Mouse (Mus musculus) midbrain, embryonic 11.5 days (tissue): ENCODE data around the gene Aicda. TPM values are rescaled to one million over a fixed set of nuclear protein-coding genes. Genes with fewer than 3 reads are reported as not detected.

Experiments
- ATAC-seq: fragments of 200-750 bp; cut with Nextera tagmentation; 2 replicates; pipeline ENCODE4 v1.8.0; 2017; ENCODE audit warnings: moderate TSS enrichment, moderate library complexity; ENCODE audit not compliant: low FRiP score
- DNase-seq: peaks from one replicate; pipeline ENCODE4 v3.0.0; 2015; ENCODE audit warnings: low spot score; ENCODE audit errors: missing footprints
- H3K27ac ChIP-seq: fragments of 300-500 bp; sonication (generic); 2 replicates; pipeline ENCODE4 v1.5.1; 2014; ENCODE audit warnings: low read depth, low read length
- H3K27me3 ChIP-seq: fragments of 300-500 bp; sonication (generic); 2 replicates; pipeline ENCODE4 v1.6.1; 2014; ENCODE audit warnings: mild to moderate bottlenecking, low read length, moderate library complexity, mixed read lengths; ENCODE audit not compliant: control insufficient read depth, insufficient read depth
- H3K36me3 ChIP-seq: fragments of 300-500 bp; sonication (generic); 2 replicates; pipeline ENCODE4 v1.6.1; 2014; ENCODE audit warnings: mild to moderate bottlenecking, low read length, moderate library complexity, mixed read lengths; ENCODE audit not compliant: control insufficient read depth, insufficient read depth
- H3K4me1 ChIP-seq: fragments of 300-500 bp; sonication (generic); 2 replicates; pipeline ENCODE4 v1.6.1; 2014; ENCODE audit warnings: low read length; ENCODE audit not compliant: control insufficient read depth, insufficient read depth
- H3K4me2 ChIP-seq: fragments of 300-500 bp; sonication (generic); 2 replicates; pipeline ENCODE4 v1.6.1; 2014; ENCODE audit warnings: mild to moderate bottlenecking, moderate library complexity
- H3K4me3 ChIP-seq: fragments of 300-500 bp; sonication (generic); 2 replicates; pipeline ENCODE4 v1.5.1; 2014; ENCODE audit warnings: low read depth, low read length
- H3K9ac ChIP-seq: fragments of 300-500 bp; sonication (generic); 2 replicates; pipeline ENCODE4 v1.6.1; 2014; ENCODE audit warnings: low read length
- H3K9me3 ChIP-seq: fragments of 300-500 bp; sonication (generic); 2 replicates; pipeline ENCODE4 v1.6.1; 2016; ENCODE audit warnings: low read length; ENCODE audit not compliant: control insufficient read depth
- WGBS: fragments of 180-500 bp; shearing (Covaris S2); extraction: QIAGEN DNeasy Blood & Tissue Kit; methylation state at CpG from one replicate; pipeline ENCODE4 v1.1.7; 2014; 5-methylcytosine and 5-hydroxymethylcytosine counted together
- polyA plus RNA-seq: library from polyadenylated mRNA; unstranded; fragments of >200 nt; fragmentation: Nextera tagmentation; extraction: Ambion mirVana; gene quantifications from 2 replicates; pipeline ENCODE4 v1.2.1, GENCODE M21; 2014

Gene Aicda
- polyA plus RNA-seq, 1 experiment from 2014 or later, result not detected

DNA sequence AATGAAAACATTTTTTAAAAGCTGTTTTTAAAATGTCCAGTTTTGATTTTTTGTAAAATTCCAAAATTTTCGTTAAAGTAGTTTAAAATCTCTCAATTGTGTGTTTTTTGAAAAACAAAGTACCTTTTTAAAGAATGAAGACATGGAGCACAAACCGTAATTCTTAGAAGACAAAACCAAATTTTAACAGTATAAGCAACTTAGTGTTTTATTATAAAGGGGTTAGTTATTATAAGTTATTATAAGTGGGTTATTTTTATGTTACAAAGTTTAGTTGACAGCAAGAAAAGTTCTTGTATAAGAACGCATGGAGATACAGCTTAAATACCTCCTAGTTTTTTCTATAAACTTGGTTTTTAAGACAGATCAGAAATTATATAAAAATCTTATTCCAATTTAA lies 48.0 kb downstream of the Aicda start:
- Histone ChIP-seq H3K9ac (no peak overlapping the region), H3K9me3 (no peaks in the 10 kb centered on the region), H3K36me3 (no peaks in the 10 kb centered on the region), H3K4me2 (peak overlapping the region; percentile 51; the same call in 1 of the 2 replicates), H3K27ac (no peak overlapping the region), H3K4me1 (0 out of 2 replicates have a peak, but pooled peaks cover 2% of the 10 kb centered on the region), H3K4me3 (no peak overlapping the region), H3K27me3 (no peaks in the 10 kb centered on the region)
- DNase-seq (no peak), ATAC-seq (no peak)
- WGBS, result 86% methylated on average over 3 of the region's 3 CpGs

DNA sequence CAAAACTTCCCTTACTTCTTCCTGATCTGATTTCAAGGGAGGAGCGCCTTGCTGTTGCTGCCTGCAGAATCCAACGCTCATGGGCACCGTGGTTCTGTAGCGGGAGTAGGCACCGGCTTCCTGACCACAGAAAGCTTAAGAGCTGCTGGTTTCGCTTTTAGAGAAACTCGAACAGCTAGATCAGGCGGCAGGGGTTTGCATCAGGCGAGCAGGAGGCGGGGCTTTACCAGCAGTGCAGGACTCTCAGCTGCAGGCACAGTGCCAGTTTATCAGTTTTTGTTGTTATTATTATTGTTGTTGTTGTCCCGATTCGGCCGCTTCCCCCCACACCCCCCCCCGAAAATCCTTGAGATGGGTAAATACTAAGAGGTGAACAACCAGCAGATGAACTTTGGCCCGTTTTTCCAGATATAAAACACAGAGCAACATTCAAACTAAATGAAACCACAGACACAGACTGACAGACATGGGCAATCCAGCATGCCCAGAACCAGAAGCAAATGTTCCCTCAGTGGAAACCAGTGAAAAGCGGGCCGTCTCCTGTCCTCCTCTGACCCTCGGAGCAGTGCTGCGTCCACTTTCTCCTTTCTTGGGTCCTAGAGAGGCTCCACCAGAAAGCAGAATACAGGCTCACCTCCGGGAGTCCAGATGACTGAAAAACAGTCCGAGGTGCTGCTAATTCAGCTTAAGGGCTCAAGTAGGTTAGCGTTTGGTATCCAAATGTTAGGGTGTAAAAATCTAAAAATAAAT lies 48.8 kb downstream of the Aicda start, which contains the start of gene Apobec1:
Apobec1 (minus strand) TSS at position 203 of the 750 bp plus-strand sequence.
- H3K9me3 ChIP-seq, result no peaks in the 10 kb centered on the region
- WGBS, result 11% methylated on average over 22 of the region's 22 CpGs
- 0 out of 2 replicates have a peak, but pooled peaks cover 2% of the 10 kb centered on the region for H3K4me1 ChIP-seq
- ATAC-seq (peak; percentile 82), DNase-seq (peak; percentile 92)
- peak within 1 kb of the TSS; percentile 27 for H3K4me3 ChIP-seq
- peak within 1 kb of the TSS; percentile 51 for H3K4me2 ChIP-seq
- H3K9ac ChIP-seq, result peak within 1 kb of the TSS; percentile 57
- no peaks in the 10 kb centered on the region for H3K27me3 ChIP-seq
- no peak within 1 kb of the TSS; the same call in 1 of the 2 replicates for H3K27ac ChIP-seq
- no peaks in the 10 kb centered on the region for H3K36me3 ChIP-seq

DNA sequence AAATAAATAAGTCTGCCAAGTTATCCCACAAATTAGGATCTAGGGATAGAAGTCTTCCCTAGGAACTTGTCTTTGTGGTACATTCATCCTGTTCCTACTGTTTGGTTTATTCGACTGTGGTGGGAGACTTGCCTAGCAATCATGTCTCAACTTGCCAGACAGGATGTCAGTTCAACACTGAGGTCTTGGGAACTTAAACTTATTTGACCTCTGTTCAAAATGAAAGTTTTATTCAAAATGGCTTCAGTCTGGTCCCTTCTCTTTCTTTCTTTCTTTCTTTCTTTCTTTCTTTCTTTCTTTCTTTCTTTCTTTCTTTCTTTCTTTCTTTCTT lies 49.4 kb downstream of the Aicda start:
- no peaks in the 10 kb centered on the region for H3K9me3 ChIP-seq
- no peak overlapping the region for H3K4me3 ChIP-seq
- H3K4me1 ChIP-seq, result 0 out of 2 replicates have a peak, but pooled peaks cover 2% of the 10 kb centered on the region
- WGBS, result 60% methylated on average over 1 of the region's 1 CpGs
- peak overlapping the region; percentile 51; the same call in 1 of the 2 replicates for H3K4me2 ChIP-seq
- ATAC-seq (no peak), DNase-seq (no peak)
- no peak overlapping the region for H3K9ac ChIP-seq
- no peaks in the 10 kb centered on the region for H3K27me3 ChIP-seq
- H3K27ac ChIP-seq, result no peak overlapping the region
- no peaks in the 10 kb centered on the region for H3K36me3 ChIP-seq

- Histone ChIP-seq H3K27ac (no peak overlapping the region), H3K36me3 (no peaks in the 10 kb centered on the region), H3K4me1 (0 out of 2 replicates have a peak, but pooled peaks cover 2% of the 10 kb centered on the region), H3K4me2 (no peak overlapping the region), H3K9me3 (no peaks in the 10 kb centered on the region), H3K9ac (no peak overlapping the region), H3K27me3 (no peaks in the 10 kb centered on the region), H3K4me3 (no peak overlapping the region)
- ATAC-seq, result no peak
- DNase-seq, result no peak
Observed at GRCm38 (mm10) chr6:122604260-122604659, 50.7 kb downstream of the Aicda start.

DNA sequence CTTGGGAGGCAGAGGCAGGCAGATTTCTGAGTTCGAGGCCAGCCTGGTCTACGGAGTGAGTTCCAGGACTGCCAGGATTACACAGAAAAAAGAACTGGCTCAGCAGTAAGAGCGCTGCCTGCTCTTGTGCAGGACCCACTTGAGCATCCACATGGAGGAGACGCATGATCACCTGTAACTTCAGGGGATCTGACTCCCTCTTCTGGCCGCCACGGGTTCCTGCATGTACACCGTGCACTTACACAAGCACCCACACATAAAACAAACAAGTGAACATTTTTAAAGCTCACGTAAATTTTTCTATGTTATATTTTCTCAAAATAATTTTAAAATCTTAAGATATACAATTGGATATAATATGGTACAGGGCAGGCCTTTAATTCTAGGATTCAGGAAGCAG lies 51.9 kb downstream of the Aicda start:
- WGBS, result 89% methylated on average over 8 of the region's 8 CpGs

DNA sequence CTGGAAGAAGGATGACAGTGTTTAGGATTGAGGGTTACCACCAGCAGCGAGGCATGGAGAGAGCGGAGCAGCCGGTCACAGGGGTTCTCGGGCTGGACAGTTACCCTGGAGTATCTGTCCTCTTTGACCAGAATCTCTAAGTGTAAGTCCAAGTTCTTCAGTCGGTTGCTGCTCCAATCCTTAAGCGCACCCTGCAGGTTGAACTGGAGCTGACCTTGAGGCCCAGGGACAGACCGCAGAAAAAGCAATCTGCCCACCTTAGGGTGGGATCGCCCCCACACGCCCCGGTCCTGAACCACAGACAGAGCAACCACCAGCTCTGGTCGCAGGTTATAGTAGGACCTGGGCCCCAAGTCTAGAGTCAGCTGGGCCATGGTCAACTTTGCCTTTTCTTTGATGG lies 53.1 kb downstream of the Aicda start:
- Histone ChIP-seq H3K4me1 (0 out of 2 replicates have a peak, but pooled peaks cover 2% of the 10 kb centered on the region), H3K4me3 (no peak overlapping the region), H3K27ac (no peak overlapping the region), H3K36me3 (no peaks in the 10 kb centered on the region), H3K27me3 (no peaks in the 10 kb centered on the region), H3K4me2 (no peak overlapping the region), H3K9me3 (no peaks in the 10 kb centered on the region), H3K9ac (no peak overlapping the region)
- WGBS, result 96% methylated on average over 11 of the region's 11 CpGs
- peak; percentile 12 for DNase-seq
- no peak for ATAC-seq

More for the DNA sequence above, 51.9 kb downstream of the Aicda start:
- H3K4me2 ChIP-seq, result no peak overlapping the region
- DNase-seq, result no peak
- no peaks in the 10 kb centered on the region for H3K36me3 ChIP-seq
- ATAC-seq, result no peak
- H3K4me1 ChIP-seq, result 0 out of 2 replicates have a peak, but pooled peaks cover 2% of the 10 kb centered on the region
- no peak overlapping the region for H3K9ac ChIP-seq
- no peaks in the 10 kb centered on the region for H3K27me3 ChIP-seq
- H3K9me3 ChIP-seq, result no peaks in the 10 kb centered on the region
- no peak overlapping the region for H3K27ac ChIP-seq
- H3K4me3 ChIP-seq, result no peak overlapping the region

GRCm38 (mm10) chr6:122607700-122608099 lies 54.1 kb downstream of the Aicda start:
- DNase-seq (peak; percentile 53), ATAC-seq (no peak)
- H3K36me3 ChIP-seq, result no peaks in the 10 kb centered on the region
- no peaks in the 10 kb centered on the region for H3K9me3 ChIP-seq
- WGBS, result 92% methylated on average over 12 of the region's 12 CpGs
- H3K27me3 ChIP-seq, result no peaks in the 10 kb centered on the region
- no peak overlapping the region for H3K27ac ChIP-seq
- no peak overlapping the region for H3K4me3 ChIP-seq
- no peak overlapping the region for H3K4me2 ChIP-seq
- no peak overlapping the region for H3K9ac ChIP-seq
- 0 out of 2 replicates have a peak, but pooled peaks cover under 1% of the 10 kb centered on the region for H3K4me1 ChIP-seq

GRCm38 (mm10) chr6:122608434-122609376 lies 55.1 kb downstream of the Aicda start:
- Histone ChIP-seq H3K36me3 (no peaks in the 10 kb centered on the region), H3K27ac (no peak overlapping the region), H3K27me3 (no peaks in the 10 kb centered on the region), H3K4me3 (no peak overlapping the region), H3K4me1 (no peaks in the 10 kb centered on the region), H3K4me2 (no peak overlapping the region), H3K9me3 (no peaks in the 10 kb centered on the region), H3K9ac (no peak overlapping the region)
- DNase-seq (peak; percentile 59), ATAC-seq (no peak)
- WGBS, result 78% methylated on average over 10 of the region's 10 CpGs

DNA sequence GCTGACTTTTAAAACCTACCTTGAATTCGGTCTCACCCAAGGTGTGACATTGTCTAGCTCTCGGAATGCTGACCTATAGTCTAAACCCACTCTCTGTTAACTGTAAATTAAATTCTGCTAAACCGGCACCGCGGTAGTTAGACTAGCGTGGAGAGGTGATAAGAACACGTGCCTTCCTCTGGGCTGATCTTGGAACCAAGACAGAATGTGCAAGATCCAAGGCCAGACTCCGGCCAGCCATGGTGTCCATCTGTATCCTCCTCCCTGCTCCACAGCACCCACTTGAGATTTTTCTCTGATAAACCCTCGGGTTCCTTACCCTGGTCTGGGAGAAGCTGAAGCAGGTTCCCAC lies 55.8 kb downstream of the Aicda start:
- DNase-seq (no peak), ATAC-seq (no peak)
- Histone ChIP-seq H3K9ac (no peak overlapping the region), H3K27ac (no peak overlapping the region), H3K4me2 (no peak overlapping the region), H3K4me3 (no peak overlapping the region), H3K27me3 (no peaks in the 10 kb centered on the region), H3K36me3 (no peaks in the 10 kb centered on the region), H3K4me1 (no peaks in the 10 kb centered on the region), H3K9me3 (no peaks in the 10 kb centered on the region)
- WGBS, result 77% methylated on average over 9 of the region's 9 CpGs
